Mouse (Mus musculus): ENCODE data around the gene Gm10842. TPM values are rescaled to one million over a fixed set of nuclear protein-coding genes. Genes with fewer than 3 reads are reported as not detected.
A peak's percentile ranks its signal among the peaks of the same experiment; 100 is the strongest.
"Not testable (repeated sequence)": the region's sequence is repeated elsewhere in the genome, so short reads cannot be mapped to it uniquely, and the experiment has no call there.

The Gm10842 gene
- not detected in 2 replicates for polyA plus RNA-seq (2012; rRNA removed)
- polyA plus RNA-seq (2014; fragmentation: Nextera tagmentation; extraction: Ambion mirVana): not detected in 2 replicates

DNA sequence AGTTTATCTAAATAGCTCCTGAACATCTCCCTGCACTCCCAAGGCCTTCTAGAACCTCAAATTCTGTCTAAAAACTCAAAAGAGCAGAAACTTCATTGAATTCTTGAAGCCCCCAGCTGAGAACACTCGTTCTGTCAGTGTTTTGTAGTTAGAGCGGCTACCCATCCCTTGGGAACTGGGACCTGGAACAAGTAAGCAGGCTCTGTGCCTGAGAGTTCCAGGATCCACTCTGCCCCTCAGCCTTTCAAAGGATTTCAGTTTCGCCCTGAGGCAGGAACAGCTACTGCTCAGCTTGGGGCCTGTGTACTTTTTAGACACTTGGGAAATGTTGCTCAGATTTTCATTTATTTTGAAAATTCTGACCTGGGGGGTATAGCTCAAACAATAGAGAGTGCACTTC, at the start of gene Gm10842:
Gm10842 (plus strand) TSS at position 301 of the 400 bp plus-strand sequence.
- Histone ChIP-seq H3K27me3 (ENCODE audit: control insufficient read depth, insufficient read depth, low read length) (no peaks in the 10 kb centered on the region), H3K9ac (replicated peaks) (no peak within 1 kb of the TSS), H3K36me3 (replicated peaks; ENCODE audit: control insufficient read depth, insufficient read depth, low read depth) (no peaks in the 10 kb centered on the region), H3K4me3 (ENCODE audit: insufficient read depth in 1 of 2, low read depth in 2 of 2, low read length in 2 of 2) (no peak within 1 kb of the TSS), H3K27ac (no peak within 1 kb of the TSS; the same call in 1 of the 2 replicates), H3K4me2 (ENCODE audit: low read depth) (no peak within 1 kb of the TSS), H3K4me1 (replicated peaks; ENCODE audit: control insufficient read depth in 2 of 2, insufficient read depth in 2 of 2, low read length in 1 of 2) (peaks cover 41 to 50% of the 10 kb centered on the region in 2 experiments), H3K9me3 (ENCODE audit: control insufficient read depth, low read length) (no peaks in the 10 kb centered on the region)
- 80% methylated on average over 3 of the region's 3 CpGs for WGBS (ENCODE audit: insufficient replicate concordance)
- no peak for TF ChIP-seq EP300 (IDR thresholded peaks at IDR 0.05; ENCODE audit: low read depth)
- no peak for TF ChIP-seq CTCF (IDR thresholded peaks at IDR 0.05; ENCODE audit: low read depth)
- no peak for DNase-seq (ENCODE audit: low read depth in 3 of 3, low spot score in 3 of 3)
- no peak for ATAC-seq (ENCODE audit: insufficient read depth)

DNA sequence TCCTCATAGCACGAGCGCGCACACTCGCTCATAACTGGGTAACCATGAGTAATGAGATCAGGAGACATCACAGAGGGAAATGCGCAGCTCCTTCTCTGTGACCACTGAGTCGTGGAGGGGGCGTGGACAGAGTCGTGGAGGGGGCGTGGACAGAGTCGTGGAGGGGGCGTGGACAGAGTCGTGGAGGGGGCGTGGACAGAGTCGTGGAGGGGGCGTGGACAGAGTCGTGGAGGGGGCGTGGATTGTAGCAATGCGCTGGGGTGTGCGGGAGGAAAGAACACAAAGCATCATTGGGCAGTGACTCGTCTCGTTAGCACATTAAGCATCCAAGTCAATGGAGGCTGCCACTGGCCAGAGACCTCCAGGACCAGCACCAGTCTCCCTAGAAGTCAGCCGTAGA, 34.2 kb upstream of the Gm10842 start:
- WGBS (ENCODE audit: insufficient replicate concordance): 66% methylated on average over 22 of the region's 22 CpGs
- not testable (repeated sequence) for H3K4me2 ChIP-seq (ENCODE audit: low read depth); H3K9me3 ChIP-seq (ENCODE audit: control insufficient read depth, low read length); H3K36me3 ChIP-seq (replicated peaks; ENCODE audit: control insufficient read depth, insufficient read depth, low read depth); H3K27me3 ChIP-seq (ENCODE audit: control insufficient read depth, insufficient read depth, low read length); H3K9ac ChIP-seq (replicated peaks); H3K4me3 ChIP-seq (ENCODE audit: insufficient read depth in 1 of 2, low read depth in 2 of 2, low read length in 2 of 2); H3K4me1 ChIP-seq (replicated peaks; ENCODE audit: control insufficient read depth in 2 of 2, insufficient read depth in 2 of 2, low read length in 1 of 2); H3K27ac ChIP-seq; ATAC-seq (ENCODE audit: insufficient read depth); DNase-seq (ENCODE audit: low read depth in 3 of 3, low spot score in 3 of 3)

- H3K4me3 ChIP-seq (ENCODE audit: insufficient read depth in 1 of 2, low read depth in 2 of 2, low read length in 2 of 2): no peak overlapping the region
- TF ChIP-seq CTCF (IDR thresholded peaks at IDR 0.05; ENCODE audit: low read depth) (no peak), EP300 (IDR thresholded peaks at IDR 0.05; ENCODE audit: low read depth) (no peak)
- no peak overlapping the region for H3K27ac ChIP-seq
- no peaks in the 10 kb centered on the region for H3K36me3 ChIP-seq (replicated peaks; ENCODE audit: control insufficient read depth, insufficient read depth, low read depth)
- ATAC-seq (ENCODE audit: insufficient read depth): no peak
- H3K9ac ChIP-seq (replicated peaks): no peak overlapping the region
- no peak for DNase-seq (ENCODE audit: low read depth in 3 of 3, low spot score in 3 of 3)
- no peaks in the 10 kb centered on the region for H3K4me1 ChIP-seq (replicated peaks; ENCODE audit: control insufficient read depth in 2 of 2, insufficient read depth in 2 of 2, low read length in 1 of 2)
- no peak overlapping the region for H3K4me2 ChIP-seq (ENCODE audit: low read depth)
- 63% methylated on average over 7 of the region's 7 CpGs for WGBS (ENCODE audit: insufficient replicate concordance)
- no peaks in the 10 kb centered on the region for H3K9me3 ChIP-seq (ENCODE audit: control insufficient read depth, low read length)
- no peaks in the 10 kb centered on the region; the same call in 1 of the 2 replicates for H3K27me3 ChIP-seq (ENCODE audit: control insufficient read depth, insufficient read depth, low read length)
Measured at GRCm38 (mm10) chr11:105117814-105118213, 28.9 kb upstream of the Gm10842 start.

- TF ChIP-seq EP300 (IDR thresholded peaks at IDR 0.05; ENCODE audit: low read depth): no peak
- no peak for TF ChIP-seq CTCF (IDR thresholded peaks at IDR 0.05; ENCODE audit: low read depth)
- DNase-seq (ENCODE audit: low read depth in 3 of 3, low spot score in 3 of 3) (no peak), ATAC-seq (ENCODE audit: insufficient read depth) (no peak)
- H3K27me3 ChIP-seq (ENCODE audit: control insufficient read depth, insufficient read depth, low read length): no peaks in the 10 kb centered on the region; the same call in 1 of the 2 replicates
- H3K4me1 ChIP-seq (replicated peaks; ENCODE audit: control insufficient read depth in 2 of 2, insufficient read depth in 2 of 2, low read length in 1 of 2): peaks cover 0 to 5% of the 10 kb centered on the region in 2 experiments; a peak in 2 of 4 replicates
- H3K27ac ChIP-seq: no peak overlapping the region
- H3K36me3 ChIP-seq (replicated peaks; ENCODE audit: control insufficient read depth, insufficient read depth, low read depth): no peaks in the 10 kb centered on the region
- H3K9me3 ChIP-seq (ENCODE audit: control insufficient read depth, low read length): no peaks in the 10 kb centered on the region; the same call in 1 of the 2 replicates
- H3K9ac ChIP-seq (replicated peaks): no peak overlapping the region
- 20% methylated on average over 4 of the region's 4 CpGs for WGBS (ENCODE audit: insufficient replicate concordance)
- H3K4me3 ChIP-seq (ENCODE audit: insufficient read depth in 1 of 2, low read depth in 2 of 2, low read length in 2 of 2): no peak overlapping the region
- H3K4me2 ChIP-seq (ENCODE audit: low read depth): no peak overlapping the region
Measured at GRCm38 (mm10) chr11:105120551-105121061, 26.1 kb upstream of the Gm10842 start.

DNA sequence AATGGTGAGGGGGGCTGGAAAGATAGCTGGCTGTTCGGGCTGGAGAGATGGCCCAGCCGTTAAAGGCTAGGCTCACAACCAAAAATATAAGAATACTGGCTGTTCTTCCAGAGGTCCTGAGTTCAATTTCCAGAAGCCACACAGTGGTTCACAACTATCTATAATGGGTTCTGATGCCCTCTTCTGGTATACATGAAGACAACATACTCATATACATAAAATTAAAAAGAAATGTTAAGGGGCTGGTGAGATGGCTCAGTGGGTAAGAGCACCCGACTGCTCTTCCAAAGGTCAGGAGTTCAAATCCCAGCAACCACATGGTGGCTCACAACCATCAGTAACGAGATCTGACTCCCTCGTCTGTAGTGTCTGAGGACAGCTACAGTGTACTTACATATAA, 24.9 kb upstream of the Gm10842 start:
- 65% methylated on average over 5 of the region's 5 CpGs for WGBS (ENCODE audit: insufficient replicate concordance)
- H3K4me3 ChIP-seq (ENCODE audit: insufficient read depth in 1 of 2, low read depth in 2 of 2, low read length in 2 of 2); H3K9me3 ChIP-seq (ENCODE audit: control insufficient read depth, low read length); H3K27me3 ChIP-seq (ENCODE audit: control insufficient read depth, insufficient read depth, low read length); H3K36me3 ChIP-seq (replicated peaks; ENCODE audit: control insufficient read depth, insufficient read depth, low read depth); ATAC-seq (ENCODE audit: insufficient read depth); H3K4me1 ChIP-seq (replicated peaks; ENCODE audit: control insufficient read depth in 2 of 2, insufficient read depth in 2 of 2, low read length in 1 of 2); DNase-seq (ENCODE audit: low read depth in 3 of 3, low spot score in 3 of 3); H3K4me2 ChIP-seq (ENCODE audit: low read depth); H3K9ac ChIP-seq (replicated peaks); H3K27ac ChIP-seq: not testable (repeated sequence)
- TF ChIP-seq CTCF (IDR thresholded peaks at IDR 0.05; ENCODE audit: low read depth): 0 out of 2 replicates have a peak, but pooled peaks have one; percentile 3

Data from liver, embryonic 14.5 days (tissue).